35 mouse cellular contexts compared by ENCODE assay signal in genomic region chr11:106012711-106013110, GRCm38 (mm10). TPM values are rescaled to one million over a fixed set of nuclear protein-coding genes. Genes with fewer than 3 reads are reported as not detected.
A peak's percentile ranks its signal among the peaks of the same experiment; 100 is the strongest.
DNase-seq lines count a peak whose midpoint lies in the region; ATAC-seq and TF ChIP-seq lines count a peak whose summit lies in the region.
"Had no signal": no experiment of that assay in that cellular context is flagged by ENCODE, and none has a peak within 500 bp of the region (broad histone marks: within the 10 kb centered on the region; RNA-seq: fewer than 3 reads in every experiment).

No protein-coding gene starts in this region.

- no peaks in the 10 kb centered on the region for H3K4me1 ChIP-seq in lung, embryonic 14.5 days (ENCODE audit: insufficient read depth)

- no peak overlapping the region for H3K4me2 ChIP-seq in lung, embryonic 14.5 days
- H3K4me2 ChIP-seq: embryonic facial prominence, embryonic 12.5 days; heart, embryonic 12.5 days; hindbrain, embryonic 15.5 days; kidney, embryonic 15.5 days; liver, embryonic 15.5 days; lung, embryonic 15.5 days; midbrain, embryonic 12.5 days; neural tube, embryonic 15.5 days had no signal

- DNase-seq in embryo, embryonic 11 days, result peak; percentile 24
- DNase-seq in embryo, embryonic 9.5 days (ENCODE audit: extremely low spot score), result no peak
- DNase-seq in lung, embryonic 14.5 days, result peak; percentile 13
- DNase-seq in lung, postnatal 14 days, result no peak
- DNase-seq in mesoderm, embryonic 11.5 days (ENCODE audit: low read depth, low spot score), result peak; percentile 37
- DNase-seq in frontal cortex, adult 2 months (ENCODE audit: extremely low spot score in 1 of 2, low spot score in 1 of 2), result no peak
- DNase-seq in thymus, postnatal 36 days, result no peak
- DNase-seq: adrenal gland, adult 8-10 months; gastrocnemius, postnatal 25 days; kidney, adult 11 months; kidney, postnatal 36 days; left cerebral cortex, postnatal 4 days; lung, postnatal 36 days; right cerebral cortex, adult 18-20 months had no signal

- no peaks in the 10 kb centered on the region for H3K36me3 ChIP-seq in lung, embryonic 14.5 days (ENCODE audit: insufficient read depth)
- H3K36me3 ChIP-seq: embryonic facial prominence, embryonic 12.5 days; heart, embryonic 12.5 days; hindbrain, embryonic 15.5 days; kidney, embryonic 15.5 days; liver, embryonic 15.5 days; lung, embryonic 15.5 days; midbrain, embryonic 12.5 days; neural tube, embryonic 15.5 days had no signal

- H3K4me3 ChIP-seq in lung, embryonic 14.5 days (ENCODE audit: low read depth, low read length), result no peak overlapping the region
- H3K4me3 ChIP-seq: embryonic facial prominence, embryonic 12.5 days; erythroblast, embryonic 14.5 days; heart, embryonic 12.5 days; hindbrain, embryonic 15.5 days; kidney, embryonic 15.5 days; layer of hippocampus, adult 2 months; liver, embryonic 15.5 days; lung, embryonic 15.5 days; midbrain, embryonic 12.5 days; neural tube, embryonic 15.5 days had no signal

- no peak for ATAC-seq in lung, embryonic 14.5 days (ENCODE audit: insufficient read depth)
- ATAC-seq: inflammation-experienced regulatory T-cells, adult 6 months had no signal

- WGBS in lung, embryonic 14.5 days, result 48% methylated on average over 7 of the region's 7 CpGs

- H3K9me3 ChIP-seq in lung, embryonic 14.5 days (ENCODE audit: low read depth, low read length), result no peaks in the 10 kb centered on the region
- H3K9me3 ChIP-seq: embryonic facial prominence, embryonic 12.5 days; heart, embryonic 12.5 days; hindbrain, embryonic 15.5 days; kidney, embryonic 15.5 days; liver, embryonic 15.5 days; lung, embryonic 15.5 days; midbrain, embryonic 12.5 days; neural tube, embryonic 15.5 days had no signal

- no peak for TF ChIP-seq CTCF in lung, embryonic 14.5 days (IDR thresholded peaks at IDR 0.05; ENCODE audit: low read depth)

- peaks cover 10% of the 10 kb centered on the region for H3K27me3 ChIP-seq in lung, embryonic 14.5 days (ENCODE audit: insufficient read depth, low read length)

- H3K27ac ChIP-seq in lung, embryonic 14.5 days (ENCODE audit: low read depth), result no peak overlapping the region
- H3K27ac ChIP-seq: embryonic facial prominence, embryonic 12.5 days; hindbrain, embryonic 15.5 days; kidney, embryonic 15.5 days; layer of hippocampus, adult 2 months; liver, embryonic 15.5 days; lung, embryonic 15.5 days; midbrain, embryonic 12.5 days; neural tube, embryonic 15.5 days had no signal

- H3K9ac ChIP-seq in lung, embryonic 14.5 days, result no peak overlapping the region
- H3K9ac ChIP-seq: embryonic facial prominence, embryonic 12.5 days; forebrain, postnatal 0 days; heart, embryonic 12.5 days; hindbrain, embryonic 15.5 days; kidney, embryonic 15.5 days; liver, embryonic 15.5 days; lung, embryonic 15.5 days; midbrain, embryonic 12.5 days; neural tube, embryonic 15.5 days had no signal

RNA-seq across cellular contexts. Expression of gene Kcnh6, which starts 4.8 kb away (rescaled TPM):
- 0.31 and 0.39 TPM in 2 replicates for polyA plus RNA-seq in lung, embryonic 14.5 days (2014; fragmentation: Nextera tagmentation; extraction: Ambion mirVana)
- 4.5 and 4.6 TPM in 2 replicates for polyA plus RNA-seq in frontal cortex, adult 2 months (2012; rRNA removed)
- polyA plus RNA-seq: C2C12; erythroblast, embryonic 14.5 days; heart, embryonic 12.5 days; liver, adult 2 months had no signal

RNA-seq across cellular contexts. Expression of gene Ace3, which starts 18.2 kb away (rescaled TPM):
- not detected in 2 replicates for polyA plus RNA-seq in lung, embryonic 14.5 days (2014; fragmentation: Nextera tagmentation; extraction: Ambion mirVana)
- not detected in 2 replicates for polyA plus RNA-seq in frontal cortex, adult 2 months (2012; rRNA removed)
- polyA plus RNA-seq: C2C12; cerebellum, adult 2 months; cortical plate, adult 2 months; embryonic facial prominence, embryonic 12.5 days; erythroblast, embryonic 14.5 days; forebrain, embryonic 11.5 days; forebrain, postnatal 0 days; heart, embryonic 12.5 days; heart, postnatal 0 days; hindbrain, embryonic 15.5 days; inflammation-experienced regulatory T-cells, adult 6 months; kidney, embryonic 15.5 days; liver, adult 2 months; liver, embryonic 15.5 days; midbrain, embryonic 12.5 days; midbrain, postnatal 0 days; neural tube, embryonic 15.5 days; spleen, adult 2 months; thymus, postnatal 0 days had no signal

RNA-seq across cellular contexts. Expression of gene Dcaf7, which starts 24.0 kb away (rescaled TPM):
- 72.5 and 83.8 TPM in 2 replicates for polyA plus RNA-seq in lung, embryonic 14.5 days (2014; fragmentation: Nextera tagmentation; extraction: Ambion mirVana)
- 127 and 132 TPM in 2 replicates for polyA plus RNA-seq in frontal cortex, adult 2 months (2012; rRNA removed)

RNA-seq across cellular contexts. Expression of gene Ace, which starts 45.0 kb away (rescaled TPM):
- 4.8 and 5.4 TPM in 2 replicates for polyA plus RNA-seq in lung, embryonic 14.5 days (2014; fragmentation: Nextera tagmentation; extraction: Ambion mirVana)
- polyA plus RNA-seq in frontal cortex, adult 2 months (2012; rRNA removed), result 6.3 and 8.5 TPM in 2 replicates
- polyA plus RNA-seq: erythroblast, embryonic 14.5 days; inflammation-experienced regulatory T-cells, adult 6 months had no signal

RNA-seq across cellular contexts. Expression of gene Taco1, which starts 53.1 kb away (rescaled TPM):
- polyA plus RNA-seq in lung, embryonic 14.5 days (2014; fragmentation: Nextera tagmentation; extraction: Ambion mirVana), result 9.5 TPM in 2 replicates
- 13.2 and 14.6 TPM in 2 replicates for polyA plus RNA-seq in frontal cortex, adult 2 months (2012; rRNA removed)

Comparison
In these comparisons a context has a peak if more than half of its experiments do, and no peak if none do; other contexts are left out.
1. DNase-seq: peak in embryo, embryonic 11 days (single experiment), lung, embryonic 14.5 days (single experiment) and mesoderm, embryonic 11.5 days (single experiment); none in embryo, embryonic 9.5 days (single experiment), lung, postnatal 14 days (single experiment), frontal cortex, adult 2 months (0 of 2) and thymus, postnatal 36 days (0 of 2).